Mouse (Mus musculus): Measurements from ENCODE around the gene Gm20538. TPM values are rescaled to one million over a fixed set of nuclear protein-coding genes. Genes with fewer than 3 reads are reported as not detected.

Gm20538 gene
- total RNA-seq, 4 experiments from 2014 or later: not detected

Other genes with a start within 250 kb of the Gm20538 start
- 1 to 10 TPM; 4.5 to 7.6 (median 6.6) TPM for gene Scd4, start 219.7 kb downstream of the Gm20538 start, total RNA-seq (2022)
- 1,000 to 10,000 TPM in 1 of 4 experiments, 100 to 1,000 TPM in 3; 370 to 1,578 (median 696) TPM for gene Scd1, start 145.0 kb downstream of the Gm20538 start, total RNA-seq (2022)
- under 1 TPM; 0.17 to 0.43 (median 0.40) TPM for gene Wnt8b, start 59.4 kb downstream of the Gm20538 start, total RNA-seq (2022)
- 1 to 10 TPM; 4.1 to 6.2 (median 5.5) TPM for gene Sec31b, start 7.0 kb downstream of the Gm20538 start, total RNA-seq (2022)
- gene Ndufb8, start 2.6 kb upstream of the Gm20538 start, total RNA-seq (2022): 100 to 1,000 TPM; 284 to 446 (median 384) TPM
- 10 to 100 TPM; 26.0 to 30.2 (median 28.4) TPM for gene Hif1an, start 10.0 kb upstream of the Gm20538 start, total RNA-seq (2022)
- gene Pax2, start 203.2 kb upstream of the Gm20538 start, total RNA-seq (2022): not detected